Mouse (Mus musculus) forebrain, embryonic 12.5 days (tissue): ENCODE results near the gene Ccdc188. TPM values are rescaled to one million over a fixed set of nuclear protein-coding genes. Genes with fewer than 3 reads are reported as not detected.

Source experiments
- ATAC-seq: fragments of 200-750 bp; cut with Nextera tagmentation; 2 replicates; pipeline ENCODE4 v1.8.0; 2017; ENCODE audit warnings: moderate TSS enrichment; ENCODE audit not compliant: low FRiP score
- H3K27ac ChIP-seq: fragments of 300-500 bp; sonication (generic); 2 replicates; pipeline ENCODE4 v1.5.1; 2016; ENCODE audit warnings: mild to moderate bottlenecking
- H3K27me3 ChIP-seq: fragments of 300-500 bp; sonication (generic); 2 replicates; pipeline ENCODE4 v1.6.1; 2016; ENCODE audit warnings: mild to moderate bottlenecking
- H3K36me3 ChIP-seq: fragments of 300-500 bp; sonication (generic); replicated peaks from 2 replicates; pipeline ENCODE4 v1.6.1; 2016; ENCODE audit warnings: mild to moderate bottlenecking
- H3K4me1 ChIP-seq: fragments of 300-500 bp; sonication (generic); 2 replicates; pipeline ENCODE4 v1.6.1; 2016
- H3K4me2 ChIP-seq: fragments of 300-500 bp; sonication (generic); 2 replicates; pipeline ENCODE4 v1.6.1; 2016; ENCODE audit warnings: mild to moderate bottlenecking, moderate library complexity
- H3K4me3 ChIP-seq: fragments of 300-500 bp; sonication (generic); replicated peaks from 2 replicates; pipeline ENCODE4 v1.5.1; 2016; ENCODE audit warnings: mild to moderate bottlenecking
- H3K9ac ChIP-seq: fragments of 300-500 bp; sonication (generic); 2 replicates; pipeline ENCODE4 v1.6.1; 2016; ENCODE audit warnings: mild to moderate bottlenecking
- H3K9me3 ChIP-seq: fragments of 300-500 bp; sonication (generic); 2 replicates; pipeline ENCODE4 v1.6.1; 2016
- WGBS: fragments of 180-500 bp; shearing (Covaris S2); methylation state at CpG from one replicate; pipeline ENCODE4 v1.1.7; 2016; 5-methylcytosine and 5-hydroxymethylcytosine counted together
- polyA plus RNA-seq: library from polyadenylated mRNA; unstranded; fragments of >200 nt; fragmentation: Nextera tagmentation; extraction: Ambion mirVana; gene quantifications from 2 replicates; pipeline ENCODE4 v1.2.1, GENCODE M21; 2016

Gene Ccdc188
- polyA plus RNA-seq, 1 experiment from 2014 or later = not detected

DNA sequence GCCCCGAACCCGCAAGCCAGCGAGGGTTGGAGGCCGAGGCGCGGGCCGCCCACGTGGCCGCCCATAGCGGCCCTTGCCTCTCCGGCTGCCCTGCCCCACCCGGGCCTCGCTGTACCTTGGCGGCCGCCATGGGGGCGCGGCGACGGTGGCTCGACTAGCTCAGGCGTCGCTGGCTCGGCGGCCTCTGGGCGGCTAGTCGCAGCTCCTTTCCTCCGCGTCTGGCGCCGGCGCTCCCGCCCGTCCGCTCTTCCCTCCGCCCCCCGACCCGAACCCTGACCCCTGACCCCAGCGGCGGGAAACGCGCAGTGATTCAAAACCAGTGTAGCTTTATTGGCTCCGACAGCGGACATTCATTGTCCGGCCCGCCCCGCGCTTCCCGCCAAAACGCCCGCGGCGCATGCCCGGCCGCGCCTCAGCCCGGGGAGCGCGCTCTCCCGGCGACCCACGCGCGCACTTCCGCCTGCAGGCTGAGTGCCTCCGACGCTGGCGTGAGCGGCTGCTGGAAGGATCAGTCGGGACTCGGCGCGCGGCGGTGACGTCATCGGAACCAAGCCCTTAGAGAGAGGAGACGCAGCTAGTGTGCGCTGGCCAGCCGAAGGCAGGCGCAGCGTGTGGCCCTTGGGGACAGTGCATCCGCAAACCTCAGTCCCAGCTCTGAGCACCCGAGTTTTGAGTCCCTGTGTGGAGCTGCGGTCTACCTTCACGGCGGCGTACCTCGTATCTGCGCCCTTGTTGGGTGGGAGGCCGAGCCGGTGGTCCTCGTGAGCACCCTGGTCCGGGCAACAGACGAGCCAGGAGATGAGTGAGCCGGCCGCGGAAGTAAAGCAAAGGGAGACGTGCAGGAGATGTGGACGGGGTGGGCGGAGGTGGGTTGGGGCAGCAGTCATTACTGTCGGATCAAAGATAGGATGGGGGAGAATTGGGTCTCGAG is 31.0 kb downstream of the Ccdc188 start, which contains the start of the genes Trmt2a and Ranbp1:
Gene Trmt2a (plus strand): TSS at position 247 of the 931 bp plus-strand sequence.
Gene Ranbp1 (minus strand): TSS at position 300 of the 931 bp plus-strand sequence.
- Histone ChIP-seq H3K4me3 (peak within 1 kb of the TSS; percentile 95), H3K4me1 (peaks cover 47% of the 10 kb centered on the region), H3K27me3 (no peaks in the 10 kb centered on the region), H3K9ac (peak within 1 kb of the TSS; percentile 97), H3K27ac (peak within 1 kb of the TSS; percentile 94), H3K4me2 (peak within 1 kb of the TSS; percentile 83), H3K36me3 (peaks cover 70% of the 10 kb centered on the region), H3K9me3 (no peaks in the 10 kb centered on the region)
- under 1% methylated on average over 100 of the region's 102 CpGs for WGBS
- ATAC-seq = peak; percentile 95

- H3K4me1 ChIP-seq = peaks cover 47% of the 10 kb centered on the region
- H3K9me3 ChIP-seq = no peaks in the 10 kb centered on the region
- 9% methylated on average over 27 of the region's 27 CpGs for WGBS
- no peaks in the 10 kb centered on the region for H3K27me3 ChIP-seq
- peak overlapping the region; percentile 83 for H3K4me2 ChIP-seq
- peak overlapping the region; percentile 85 for H3K9ac ChIP-seq
- peak overlapping the region; percentile 95 for H3K4me3 ChIP-seq
- H3K36me3 ChIP-seq = peaks cover 70% of the 10 kb centered on the region
- ATAC-seq = peak; percentile 13
- H3K27ac ChIP-seq = peak overlapping the region; percentile 93
These were observed 31.8 kb downstream of the Ccdc188 start for GRCm38 (mm10) chr16:18249364-18249967.

DNA sequence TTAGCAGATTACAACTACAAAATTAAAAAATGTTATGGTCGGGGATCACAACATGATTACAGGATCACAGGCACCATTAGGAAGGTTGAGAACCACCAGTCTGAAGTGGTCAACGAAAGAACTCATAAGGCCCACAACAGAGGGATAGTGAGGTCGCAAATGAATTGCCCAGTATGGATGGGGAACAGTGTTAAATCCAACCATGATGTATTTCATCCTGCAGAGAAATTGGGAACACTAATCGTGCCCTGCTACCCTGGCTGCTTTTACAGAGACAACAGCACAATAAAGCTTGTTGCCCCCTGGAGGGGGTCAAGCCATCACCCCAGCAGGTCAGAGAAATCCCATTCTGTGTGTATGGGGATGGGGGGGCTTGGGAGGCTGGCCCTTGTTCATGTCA is 32.6 kb downstream of the Ccdc188 start:
- Histone ChIP-seq H3K4me2 (peak overlapping the region; percentile 83), H3K4me3 (peak overlapping the region; percentile 95), H3K9ac (peak overlapping the region; percentile 85), H3K9me3 (no peaks in the 10 kb centered on the region), H3K27me3 (no peaks in the 10 kb centered on the region), H3K36me3 (peaks cover 70% of the 10 kb centered on the region), H3K4me1 (peaks cover 47% of the 10 kb centered on the region), H3K27ac (no peak overlapping the region)
- no peak for ATAC-seq
- 55% methylated on average over 4 of the region's 4 CpGs for WGBS

GRCm38 (mm10) chr16:18250828-18251790 is 33.4 kb downstream of the Ccdc188 start:
- peak overlapping the region; percentile 85; the same call in 1 of the 2 replicates for H3K9ac ChIP-seq
- 76% methylated on average over 10 of the region's 10 CpGs for WGBS
- H3K9me3 ChIP-seq = no peaks in the 10 kb centered on the region
- peak overlapping the region; percentile 83 for H3K4me2 ChIP-seq
- 0 out of 2 replicates have a peak overlapping the region, but pooled peaks have one; percentile 95 for H3K4me3 ChIP-seq
- peaks cover 41% of the 10 kb centered on the region for H3K4me1 ChIP-seq
- H3K36me3 ChIP-seq = peaks cover 69% of the 10 kb centered on the region
- H3K27ac ChIP-seq = peak overlapping the region; percentile 56; the same call in 1 of the 2 replicates
- no peaks in the 10 kb centered on the region for H3K27me3 ChIP-seq
- no peak for ATAC-seq

- Histone ChIP-seq H3K27me3 (no peaks in the 10 kb centered on the region), H3K9ac (no peak overlapping the region), H3K9me3 (no peaks in the 10 kb centered on the region), H3K4me2 (no peak overlapping the region), H3K27ac (no peak overlapping the region), H3K4me1 (peaks cover 26% of the 10 kb centered on the region), H3K36me3 (peaks cover 74% of the 10 kb centered on the region), H3K4me3 (no peak overlapping the region)
- no peak for ATAC-seq
- WGBS = 86% methylated on average over 6 of the region's 6 CpGs
These were observed 35.1 kb downstream of the Ccdc188 start for GRCm38 (mm10) chr16:18252736-18253135.

DNA sequence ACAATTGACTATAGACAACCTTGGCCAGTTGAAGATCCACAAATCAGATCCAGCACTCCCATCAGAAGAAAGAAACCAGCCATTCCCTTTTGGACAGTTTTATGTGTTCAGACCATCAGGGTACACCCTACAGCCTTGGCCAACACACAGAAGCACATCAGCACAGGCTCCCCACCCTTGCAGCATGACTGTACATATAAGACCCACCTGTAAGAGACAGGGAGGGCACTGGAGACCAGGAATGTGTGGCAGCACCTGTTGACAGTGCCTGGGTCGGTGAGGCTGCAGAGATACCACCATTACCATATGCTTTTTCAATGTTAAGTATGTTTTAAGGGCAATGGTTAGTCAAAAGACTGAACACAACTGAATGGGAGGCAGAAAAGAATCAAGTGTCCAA is 36.2 kb downstream of the Ccdc188 start:
- no peak overlapping the region for H3K4me2 ChIP-seq
- no peak overlapping the region for H3K27ac ChIP-seq
- WGBS = 89% methylated on average over 1 of the region's 1 CpGs
- no peaks in the 10 kb centered on the region for H3K9me3 ChIP-seq
- H3K9ac ChIP-seq = no peak overlapping the region
- no peaks in the 10 kb centered on the region for H3K27me3 ChIP-seq
- ATAC-seq = no peak
- peaks cover 85% of the 10 kb centered on the region for H3K36me3 ChIP-seq
- peaks cover 26% of the 10 kb centered on the region for H3K4me1 ChIP-seq
- H3K4me3 ChIP-seq = no peak overlapping the region

DNA sequence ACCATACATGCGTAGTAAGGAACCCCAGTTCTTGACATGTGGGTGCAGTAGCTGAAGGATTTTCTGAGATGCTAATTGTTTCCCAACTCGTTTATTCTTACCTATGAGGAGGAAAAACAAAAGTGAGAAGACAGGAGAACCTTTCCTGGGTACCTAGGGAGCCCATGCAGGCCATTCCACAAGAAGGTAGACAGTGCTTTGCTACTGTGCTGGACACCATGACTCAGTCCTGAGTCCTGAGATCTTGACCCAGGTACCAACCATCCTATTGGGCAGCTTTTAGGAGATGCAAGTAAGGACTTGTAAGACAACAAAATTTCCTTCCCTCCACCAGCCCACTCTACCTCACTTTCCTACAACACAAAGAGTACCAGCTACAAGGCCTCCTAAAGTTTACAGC is 40.5 kb downstream of the Ccdc188 start, which contains the start of gene Gm49776:
Gene Gm49776 (minus strand): TSS at position 101 of the 400 bp plus-strand sequence.
- peaks cover 94% of the 10 kb centered on the region for H3K36me3 ChIP-seq
- no peaks in the 10 kb centered on the region for H3K9me3 ChIP-seq
- H3K9ac ChIP-seq = no peak within 1 kb of the TSS
- no peak within 1 kb of the TSS for H3K4me3 ChIP-seq
- no peak within 1 kb of the TSS for H3K4me2 ChIP-seq
- WGBS = 90% methylated on average over 2 of the region's 2 CpGs
- H3K27ac ChIP-seq = no peak within 1 kb of the TSS
- H3K4me1 ChIP-seq = no peaks in the 10 kb centered on the region
- H3K27me3 ChIP-seq = no peaks in the 10 kb centered on the region
- ATAC-seq = no peak

GRCm38 (mm10) chr16:18265024-18265423 is 47.3 kb downstream of the Ccdc188 start:
- H3K36me3 ChIP-seq = peaks cover 91% of the 10 kb centered on the region

DNA sequence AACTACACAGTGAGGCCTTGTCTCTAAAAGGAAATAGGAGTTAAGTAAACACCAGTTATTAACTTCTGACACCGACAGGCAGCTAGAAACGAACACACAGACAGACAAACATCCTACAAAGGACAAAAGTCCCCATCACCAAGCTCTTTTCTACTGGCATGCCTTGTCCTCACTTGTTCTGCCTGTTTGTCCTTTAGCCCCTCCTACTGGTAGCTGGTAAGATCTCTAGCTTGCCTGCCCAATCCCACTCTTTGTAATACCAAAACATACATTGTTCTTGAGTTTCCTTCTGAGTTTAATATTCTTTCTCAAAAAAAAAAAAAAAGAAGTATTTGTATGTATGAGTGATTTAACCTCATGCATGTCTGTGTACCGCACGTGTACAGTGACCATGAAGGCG is 50.5 kb downstream of the Ccdc188 start:
- 92% methylated on average over 5 of the region's 5 CpGs for WGBS
- no peak overlapping the region for H3K4me2 ChIP-seq
- H3K27ac ChIP-seq = no peak overlapping the region
- no peak overlapping the region for H3K4me3 ChIP-seq
- no peaks in the 10 kb centered on the region for H3K4me1 ChIP-seq
- peaks cover 93% of the 10 kb centered on the region for H3K36me3 ChIP-seq
- no peaks in the 10 kb centered on the region for H3K27me3 ChIP-seq
- H3K9ac ChIP-seq = no peak overlapping the region
- H3K9me3 ChIP-seq = no peaks in the 10 kb centered on the region
- 0 out of 2 replicates have a peak, but pooled peaks have one; percentile 17 for ATAC-seq

More at GRCm38 (mm10) chr16:18265024-18265423, 47.3 kb downstream of the Ccdc188 start:
- Histone ChIP-seq H3K27me3 (no peaks in the 10 kb centered on the region), H3K27ac (no peak overlapping the region), H3K4me2 (no peak overlapping the region), H3K9ac (no peak overlapping the region), H3K4me3 (no peak overlapping the region), H3K9me3 (no peaks in the 10 kb centered on the region), H3K4me1 (no peaks in the 10 kb centered on the region)
- 76% methylated on average over 2 of the region's 2 CpGs for WGBS
- ATAC-seq = no peak
